Mouse (Mus musculus) adrenal gland, postnatal 10 days (tissue): ENCODE measurements around the gene Impg2. TPM values are rescaled to one million over a fixed set of nuclear protein-coding genes. Genes with fewer than 3 reads are reported as not detected.

Source experiments
- DNase-seq: peaks from one replicate; pipeline ENCODE4 v3.0.0; 2021; ENCODE audit warnings: mixed read lengths
- total RNA-seq, 2 experiments: library from RNA; stranded (reverse); gene quantifications; 2 replicates each; pipeline ENCODE4 v1.2.3; 2021

Gene Impg2
- total RNA-seq, 2 experiments from 2014 or later, result 0.30 to 1.1 TPM

DNA sequence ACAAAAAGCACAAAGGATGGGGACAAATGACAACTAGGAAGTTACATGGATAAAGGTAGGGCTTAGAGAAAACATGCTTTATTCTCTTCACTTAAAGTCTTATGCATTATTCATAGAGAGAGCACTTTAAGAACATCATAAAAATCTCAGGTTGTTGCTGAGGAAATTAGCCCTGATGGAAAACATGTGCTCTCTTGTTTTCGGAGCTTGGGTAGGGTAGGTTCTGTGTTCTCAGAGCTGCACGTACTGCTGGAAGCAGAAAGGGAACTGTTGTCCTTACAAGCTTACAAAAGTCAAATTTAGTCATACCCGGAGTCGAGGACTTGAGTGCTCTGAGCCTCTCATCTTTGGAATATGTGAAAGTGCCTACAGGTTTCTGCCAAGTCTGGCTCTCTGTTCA lies 98.9 kb downstream of the Impg2 start:
- DNase-seq, result no peak

DNA sequence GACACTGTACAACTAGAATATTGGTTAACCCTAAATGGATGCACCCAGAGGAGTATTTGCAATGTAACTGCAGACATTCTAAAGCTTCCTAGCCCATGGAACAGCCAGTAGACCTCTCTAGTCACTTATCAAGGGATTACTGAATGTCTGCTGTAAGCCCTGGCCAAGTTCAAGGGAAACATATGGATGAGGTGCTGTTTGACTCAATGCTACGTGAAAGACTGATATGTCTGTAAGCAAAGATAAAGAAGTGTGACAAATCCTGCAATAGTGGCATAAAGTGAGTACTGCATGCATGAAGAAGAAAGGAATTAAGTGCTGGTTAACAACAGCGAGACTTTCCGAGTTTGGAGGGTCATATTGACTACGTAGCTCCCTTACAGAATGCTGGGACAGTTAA lies 100.1 kb downstream of the Impg2 start:
- no peak for DNase-seq

DNA sequence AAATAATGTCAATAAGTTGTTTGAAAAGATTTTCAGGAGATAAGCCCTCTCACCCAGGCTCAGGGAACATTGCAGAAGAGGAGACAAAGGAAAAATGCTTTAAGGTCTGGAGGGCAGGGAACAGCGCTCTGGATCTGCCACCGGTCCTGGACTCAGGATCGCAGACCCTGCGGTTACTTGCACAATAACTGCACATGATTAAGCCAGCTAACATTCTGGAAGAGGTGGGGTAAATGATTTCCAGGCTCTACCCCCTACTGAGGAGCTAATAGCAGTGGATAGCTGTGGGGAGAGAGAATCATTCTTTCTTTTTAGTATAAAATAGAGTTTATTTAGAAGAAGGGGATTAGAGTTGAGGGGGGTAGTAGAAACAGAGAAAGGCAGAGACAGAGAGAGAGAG lies 103.5 kb downstream of the Impg2 start:
- DNase-seq, result no peak

DNA sequence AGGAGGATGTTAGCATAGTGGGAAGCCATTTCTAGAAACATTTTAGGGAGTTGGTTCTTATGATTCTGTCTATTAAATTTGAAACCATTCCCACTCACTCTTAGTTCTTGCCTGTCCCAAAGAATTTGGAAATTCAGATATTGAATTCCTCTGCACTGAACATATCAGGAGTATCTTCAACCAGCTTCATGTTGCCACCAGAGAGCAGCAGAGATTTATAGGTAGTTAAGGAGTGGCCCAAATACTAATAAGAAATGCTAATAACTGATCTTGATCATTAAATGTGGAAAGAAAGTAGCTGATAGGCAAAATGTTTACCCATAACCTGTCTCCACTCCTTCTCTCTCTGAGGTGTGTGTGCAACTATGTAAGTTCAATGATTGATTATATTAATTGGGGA lies 107.2 kb downstream of the Impg2 start:
- peak; percentile 8 for DNase-seq

Other genes with a start within 250 kb of the Impg2 start
- gene Rpl24, start 238.0 kb upstream of the Impg2 start, total RNA-seq, result 100 to 1,000 TPM; 800 to 819 TPM
- gene Zbtb11, start 230.4 kb upstream of the Impg2 start, total RNA-seq, result 10 to 100 TPM; 17.0 to 17.7 TPM
- gene Pcnp, start 174.6 kb upstream of the Impg2 start, total RNA-seq, result 10 to 100 TPM; 79.8 to 83.7 TPM
- gene Trmt10c, start 166.5 kb upstream of the Impg2 start, total RNA-seq, result 10 to 100 TPM; 18.2 to 21.5 TPM
- 10 to 100 TPM; 18.8 to 29.1 TPM for gene Senp7, start 156.0 kb upstream of the Impg2 start, total RNA-seq